Mouse (Mus musculus): Measurements from ENCODE around the gene Cga. TPM values are rescaled to one million over a fixed set of nuclear protein-coding genes. Genes with fewer than 3 reads are reported as not detected.
"Not testable (repeated sequence)": the region's sequence is repeated elsewhere in the genome, so short reads cannot be mapped to it uniquely, and the experiment has no call there.

Cga gene
- polyA plus RNA-seq, 1 experiment from 2014 or later = 2.1 TPM

GRCm38 (mm10) chr4:34899322-34899721 is 5.7 kb downstream of the Cga start:
- no peak overlapping the region for H3K4me3 ChIP-seq (ENCODE audit: low read depth, low read length)
- H3K27ac ChIP-seq (replicated peaks; ENCODE audit: low read depth, low read length) = no peak overlapping the region
- H3K9ac ChIP-seq (replicated peaks; ENCODE audit: low read length) = no peak overlapping the region
- no peaks in the 10 kb centered on the region for H3K9me3 ChIP-seq (replicated peaks; ENCODE audit: control insufficient read depth, low read length)
- H3K4me2 ChIP-seq (ENCODE audit: low read depth, low read length) = no peak overlapping the region
- DNase-seq (ENCODE audit: low spot score) (no peak), ATAC-seq (replicated peaks; ENCODE audit: insufficient number of reproducible peaks, low FRiP score, low TSS enrichment, low read depth) (no peak)
- H3K36me3 ChIP-seq (replicated peaks; ENCODE audit: control insufficient read depth, insufficient read depth, low read depth, low read length) = no peaks in the 10 kb centered on the region
- 95% methylated on average over 1 of the region's 1 CpGs for WGBS
- no peaks in the 10 kb centered on the region for H3K4me1 ChIP-seq (ENCODE audit: control insufficient read depth, insufficient read depth, low read length)
- no peaks in the 10 kb centered on the region for H3K27me3 ChIP-seq (ENCODE audit: control insufficient read depth, insufficient read depth, low read length)

DNA sequence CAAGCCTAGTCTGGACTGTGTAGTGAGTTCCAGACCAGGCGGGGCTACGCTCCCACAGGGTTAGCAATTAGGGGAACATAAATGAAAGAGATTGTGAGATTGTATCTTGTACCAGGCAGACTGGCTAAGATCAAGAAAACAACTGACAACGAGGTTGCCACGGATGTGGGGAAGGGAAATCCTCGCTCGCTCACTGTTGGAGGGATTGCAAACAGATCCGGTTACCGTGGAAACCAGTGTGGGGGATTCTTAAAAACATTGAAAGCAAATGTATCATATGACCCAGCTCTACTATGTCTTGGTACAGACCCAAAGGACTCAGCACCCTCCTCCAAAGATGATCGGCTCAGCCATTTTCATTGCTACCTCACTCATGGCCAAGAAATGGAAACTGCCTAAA is 6.6 kb downstream of the Cga start:
- H3K4me1 ChIP-seq (ENCODE audit: control insufficient read depth, insufficient read depth, low read length) = no peaks in the 10 kb centered on the region
- H3K9ac ChIP-seq (replicated peaks; ENCODE audit: low read length) = no peak overlapping the region
- H3K4me3 ChIP-seq (ENCODE audit: low read depth, low read length) = no peak overlapping the region
- no peak overlapping the region for H3K27ac ChIP-seq (replicated peaks; ENCODE audit: low read depth, low read length)
- ATAC-seq (replicated peaks; ENCODE audit: insufficient number of reproducible peaks, low FRiP score, low TSS enrichment, low read depth) = 0 out of 2 replicates have a peak, but pooled peaks have one; percentile 48
- WGBS = 53% methylated on average over 9 of the region's 9 CpGs
- no peak overlapping the region for H3K4me2 ChIP-seq (ENCODE audit: low read depth, low read length)
- H3K36me3 ChIP-seq (replicated peaks; ENCODE audit: control insufficient read depth, insufficient read depth, low read depth, low read length) = no peaks in the 10 kb centered on the region
- DNase-seq (ENCODE audit: low spot score) = peak; percentile 69
- no peaks in the 10 kb centered on the region for H3K9me3 ChIP-seq (replicated peaks; ENCODE audit: control insufficient read depth, low read length)
- no peaks in the 10 kb centered on the region for H3K27me3 ChIP-seq (ENCODE audit: control insufficient read depth, insufficient read depth, low read length)

GRCm38 (mm10) chr4:34901166-34901565 is 7.6 kb downstream of the Cga start:
- no peak overlapping the region for H3K27ac ChIP-seq (replicated peaks; ENCODE audit: low read depth, low read length)
- no peaks in the 10 kb centered on the region for H3K9me3 ChIP-seq (replicated peaks; ENCODE audit: control insufficient read depth, low read length)
- no peak overlapping the region for H3K4me3 ChIP-seq (ENCODE audit: low read depth, low read length)
- DNase-seq (ENCODE audit: low spot score) = no peak
- no peak overlapping the region for H3K4me2 ChIP-seq (ENCODE audit: low read depth, low read length)
- no peaks in the 10 kb centered on the region for H3K27me3 ChIP-seq (ENCODE audit: control insufficient read depth, insufficient read depth, low read length)
- H3K4me1 ChIP-seq (ENCODE audit: control insufficient read depth, insufficient read depth, low read length) = no peaks in the 10 kb centered on the region
- 71% methylated on average over 4 of the region's 4 CpGs for WGBS
- H3K9ac ChIP-seq (replicated peaks; ENCODE audit: low read length) = no peak overlapping the region
- H3K36me3 ChIP-seq (replicated peaks; ENCODE audit: control insufficient read depth, insufficient read depth, low read depth, low read length) = no peaks in the 10 kb centered on the region
- ATAC-seq (replicated peaks; ENCODE audit: insufficient number of reproducible peaks, low FRiP score, low TSS enrichment, low read depth) = no peak

DNA sequence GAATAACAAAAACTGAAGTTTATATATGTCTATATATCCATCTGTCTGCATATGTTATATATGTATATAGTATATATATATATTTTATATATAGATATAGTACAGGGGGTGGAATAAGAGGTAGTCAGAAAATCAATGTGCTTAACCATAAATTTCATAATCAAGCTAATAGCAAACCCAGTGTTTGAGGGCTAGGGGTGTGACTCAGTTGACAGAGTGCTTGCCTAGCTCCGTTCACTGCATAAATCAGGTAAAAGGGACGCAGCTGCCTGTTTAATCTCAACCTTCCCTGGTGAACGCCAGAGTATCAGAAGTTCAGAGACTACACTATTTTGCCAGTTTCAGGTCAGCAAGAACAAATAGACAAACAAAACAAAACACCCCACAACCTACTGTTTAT is 8.0 kb downstream of the Cga start:
- not testable (repeated sequence) for H3K27me3 ChIP-seq (ENCODE audit: control insufficient read depth, insufficient read depth, low read length); H3K9ac ChIP-seq (replicated peaks; ENCODE audit: low read length); H3K27ac ChIP-seq (replicated peaks; ENCODE audit: low read depth, low read length); H3K9me3 ChIP-seq (replicated peaks; ENCODE audit: control insufficient read depth, low read length); H3K4me1 ChIP-seq (ENCODE audit: control insufficient read depth, insufficient read depth, low read length); H3K4me3 ChIP-seq (ENCODE audit: low read depth, low read length); DNase-seq (ENCODE audit: low spot score); H3K36me3 ChIP-seq (replicated peaks; ENCODE audit: control insufficient read depth, insufficient read depth, low read depth, low read length); ATAC-seq (replicated peaks; ENCODE audit: insufficient number of reproducible peaks, low FRiP score, low TSS enrichment, low read depth); H3K4me2 ChIP-seq (ENCODE audit: low read depth, low read length)
- 49% methylated on average over 3 of the region's 3 CpGs for WGBS

DNA sequence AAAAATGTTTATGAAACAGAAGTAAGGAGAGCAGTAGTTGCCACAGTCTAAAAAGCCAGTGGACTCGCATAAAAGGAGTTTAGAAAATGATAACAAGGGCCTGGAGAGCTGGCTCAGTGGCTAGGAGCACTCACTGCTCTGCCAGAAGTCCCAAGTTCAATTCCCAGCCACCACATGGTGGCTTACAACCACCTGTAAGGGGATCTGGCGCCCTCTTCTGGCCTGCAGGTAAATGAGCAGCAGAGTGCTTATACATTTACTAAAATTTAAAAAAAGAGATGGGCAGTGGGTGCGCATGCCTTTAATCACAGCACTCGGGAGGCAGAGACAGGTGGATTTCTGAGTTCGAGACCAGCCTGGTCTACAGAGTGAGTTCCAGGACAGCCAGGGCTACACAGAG is 11.8 kb downstream of the Cga start:
- DNase-seq (ENCODE audit: low spot score) (no peak), ATAC-seq (replicated peaks; ENCODE audit: insufficient number of reproducible peaks, low FRiP score, low TSS enrichment, low read depth) (no peak)
- no peak overlapping the region for H3K27ac ChIP-seq (replicated peaks; ENCODE audit: low read depth, low read length)
- H3K4me2 ChIP-seq (ENCODE audit: low read depth, low read length) = no peak overlapping the region
- no peaks in the 10 kb centered on the region for H3K9me3 ChIP-seq (replicated peaks; ENCODE audit: control insufficient read depth, low read length)
- WGBS = 62% methylated on average over 5 of the region's 5 CpGs
- H3K27me3 ChIP-seq (ENCODE audit: control insufficient read depth, insufficient read depth, low read length) = no peaks in the 10 kb centered on the region
- H3K36me3 ChIP-seq (replicated peaks; ENCODE audit: control insufficient read depth, insufficient read depth, low read depth, low read length) = no peaks in the 10 kb centered on the region
- H3K9ac ChIP-seq (replicated peaks; ENCODE audit: low read length) = no peak overlapping the region
- no peaks in the 10 kb centered on the region for H3K4me1 ChIP-seq (ENCODE audit: control insufficient read depth, insufficient read depth, low read length)
- H3K4me3 ChIP-seq (ENCODE audit: low read depth, low read length) = no peak overlapping the region

DNA sequence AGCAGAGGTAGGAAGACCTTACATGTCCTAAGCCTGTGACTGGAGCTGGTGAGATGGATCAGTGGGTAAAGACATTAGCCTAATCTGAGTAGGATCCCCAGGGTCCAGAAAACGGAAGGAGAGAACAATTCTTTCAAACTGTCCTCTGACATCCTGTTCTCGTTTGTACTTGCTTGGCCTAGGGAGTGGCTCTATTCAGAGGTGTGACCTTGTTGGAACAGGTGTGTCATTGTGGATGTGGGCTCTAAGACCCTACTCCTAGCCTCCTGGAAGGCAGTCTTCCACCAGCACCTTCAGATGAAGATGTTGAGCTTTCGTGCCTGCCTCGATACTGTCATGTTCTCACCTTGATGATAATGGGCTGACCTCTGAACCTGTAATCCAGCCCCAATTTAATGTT is 12.6 kb downstream of the Cga start:
- Histone ChIP-seq H3K27me3 (ENCODE audit: control insufficient read depth, insufficient read depth, low read length) (no peaks in the 10 kb centered on the region), H3K4me3 (ENCODE audit: low read depth, low read length) (no peak overlapping the region), H3K36me3 (replicated peaks; ENCODE audit: control insufficient read depth, insufficient read depth, low read depth, low read length) (no peaks in the 10 kb centered on the region), H3K4me2 (ENCODE audit: low read depth, low read length) (no peak overlapping the region), H3K9me3 (replicated peaks; ENCODE audit: control insufficient read depth, low read length) (no peaks in the 10 kb centered on the region), H3K4me1 (ENCODE audit: control insufficient read depth, insufficient read depth, low read length) (no peaks in the 10 kb centered on the region), H3K27ac (replicated peaks; ENCODE audit: low read depth, low read length) (no peak overlapping the region), H3K9ac (replicated peaks; ENCODE audit: low read length) (no peak overlapping the region)
- 78% methylated on average over 4 of the region's 4 CpGs for WGBS
- DNase-seq (ENCODE audit: low spot score) = no peak
- ATAC-seq (replicated peaks; ENCODE audit: insufficient number of reproducible peaks, low FRiP score, low TSS enrichment, low read depth) = no peak

DNA sequence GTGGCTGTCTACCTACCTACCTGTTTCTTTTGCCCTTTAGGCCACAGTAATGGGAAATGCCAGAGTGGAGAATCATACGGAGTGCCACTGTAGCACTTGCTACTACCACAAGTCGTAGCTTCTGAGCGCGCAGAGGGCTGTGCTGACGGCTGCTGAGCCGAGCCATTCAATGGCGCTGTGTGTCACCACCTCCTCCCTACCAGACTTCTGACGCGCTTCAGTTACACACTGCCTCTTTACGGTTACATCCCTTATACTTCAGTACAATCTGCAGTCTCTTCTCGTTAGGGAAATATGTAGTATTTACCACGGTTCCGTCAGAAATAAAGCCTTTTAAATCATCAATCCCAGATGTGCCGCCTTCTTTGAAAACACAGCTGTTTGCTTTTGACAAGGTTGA is 13.4 kb downstream of the Cga start:
- Histone ChIP-seq H3K9me3 (replicated peaks; ENCODE audit: control insufficient read depth, low read length) (no peaks in the 10 kb centered on the region), H3K4me2 (ENCODE audit: low read depth, low read length) (no peak overlapping the region), H3K4me1 (ENCODE audit: control insufficient read depth, insufficient read depth, low read length) (no peaks in the 10 kb centered on the region), H3K27me3 (ENCODE audit: control insufficient read depth, insufficient read depth, low read length) (no peaks in the 10 kb centered on the region), H3K27ac (replicated peaks; ENCODE audit: low read depth, low read length) (no peak overlapping the region), H3K9ac (replicated peaks; ENCODE audit: low read length) (no peak overlapping the region), H3K36me3 (replicated peaks; ENCODE audit: control insufficient read depth, insufficient read depth, low read depth, low read length) (no peaks in the 10 kb centered on the region), H3K4me3 (ENCODE audit: low read depth, low read length) (no peak overlapping the region)
- ATAC-seq (replicated peaks; ENCODE audit: insufficient number of reproducible peaks, low FRiP score, low TSS enrichment, low read depth) (no peak), DNase-seq (ENCODE audit: low spot score) (peak; percentile 63)
- 40% methylated on average over 14 of the region's 14 CpGs for WGBS

DNA sequence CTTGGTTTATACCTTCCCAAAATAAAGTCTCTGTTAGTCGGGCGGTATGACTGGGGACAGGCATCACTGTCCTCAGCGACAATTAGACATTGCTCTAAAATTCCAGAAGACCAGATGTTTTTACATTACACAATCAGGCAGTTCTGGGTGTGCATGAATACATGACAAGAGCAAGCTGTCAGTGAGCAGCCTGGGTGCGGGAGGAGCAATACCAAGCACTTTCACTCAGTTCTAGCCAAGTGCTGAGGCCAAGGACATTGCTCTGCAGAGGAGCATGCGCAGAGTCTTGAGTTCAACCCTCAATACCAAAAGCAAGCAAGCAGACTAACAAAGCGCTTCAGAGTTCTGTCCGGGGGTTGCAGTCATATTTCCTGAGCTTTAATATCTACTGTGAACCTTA is 14.5 kb downstream of the Cga start:
- Histone ChIP-seq H3K36me3 (replicated peaks; ENCODE audit: control insufficient read depth, insufficient read depth, low read depth, low read length) (no peaks in the 10 kb centered on the region), H3K4me2 (ENCODE audit: low read depth, low read length) (no peak overlapping the region), H3K4me3 (ENCODE audit: low read depth, low read length) (no peak overlapping the region), H3K9me3 (replicated peaks; ENCODE audit: control insufficient read depth, low read length) (no peaks in the 10 kb centered on the region), H3K4me1 (ENCODE audit: control insufficient read depth, insufficient read depth, low read length) (no peaks in the 10 kb centered on the region), H3K9ac (replicated peaks; ENCODE audit: low read length) (no peak overlapping the region), H3K27me3 (ENCODE audit: control insufficient read depth, insufficient read depth, low read length) (no peaks in the 10 kb centered on the region), H3K27ac (replicated peaks; ENCODE audit: low read depth, low read length) (no peak overlapping the region)
- DNase-seq (ENCODE audit: low spot score) = no peak
- no peak for ATAC-seq (replicated peaks; ENCODE audit: insufficient number of reproducible peaks, low FRiP score, low TSS enrichment, low read depth)
- 92% methylated on average over 7 of the region's 7 CpGs for WGBS
